Mouse (Mus musculus): ENCODE measurements around the gene Tmem222. TPM values are rescaled to one million over a fixed set of nuclear protein-coding genes. Genes with fewer than 3 reads are reported as not detected.

Tmem222 gene
- polyA plus RNA-seq, 1 experiment from 2014 or later = 31.7 TPM

- POLR2A ChIA-PET = no interaction called here
- DNase-seq (ENCODE audit: low read depth, low spot score) (no peak), ATAC-seq (no peak)
- no peaks in the 10 kb centered on the region for H3K27me3 ChIP-seq
- no peak for TF ChIP-seq CTCF (IDR thresholded peaks at IDR 0.05)
- in situ Hi-C loops (cut with MboI; ENCODE audit: low pct_unique_long_range_greater_than_20kb) = loop anchor here (5.0 kb wide), 2 partner anchors 67 to 292 kb away; no protein-coding TSS in a partner anchor
- CTCF ChIA-PET = interaction anchor here (0.8 to 1.9 kb wide), 4 partner anchors 12 to 152 kb away, joined by 3 to 5 read pairs (median 3); no protein-coding TSS in a partner anchor
Observed at GRCm38 (mm10) chr4:133299701-133300100, 22.1 kb upstream of the Tmem222 start.

DNA sequence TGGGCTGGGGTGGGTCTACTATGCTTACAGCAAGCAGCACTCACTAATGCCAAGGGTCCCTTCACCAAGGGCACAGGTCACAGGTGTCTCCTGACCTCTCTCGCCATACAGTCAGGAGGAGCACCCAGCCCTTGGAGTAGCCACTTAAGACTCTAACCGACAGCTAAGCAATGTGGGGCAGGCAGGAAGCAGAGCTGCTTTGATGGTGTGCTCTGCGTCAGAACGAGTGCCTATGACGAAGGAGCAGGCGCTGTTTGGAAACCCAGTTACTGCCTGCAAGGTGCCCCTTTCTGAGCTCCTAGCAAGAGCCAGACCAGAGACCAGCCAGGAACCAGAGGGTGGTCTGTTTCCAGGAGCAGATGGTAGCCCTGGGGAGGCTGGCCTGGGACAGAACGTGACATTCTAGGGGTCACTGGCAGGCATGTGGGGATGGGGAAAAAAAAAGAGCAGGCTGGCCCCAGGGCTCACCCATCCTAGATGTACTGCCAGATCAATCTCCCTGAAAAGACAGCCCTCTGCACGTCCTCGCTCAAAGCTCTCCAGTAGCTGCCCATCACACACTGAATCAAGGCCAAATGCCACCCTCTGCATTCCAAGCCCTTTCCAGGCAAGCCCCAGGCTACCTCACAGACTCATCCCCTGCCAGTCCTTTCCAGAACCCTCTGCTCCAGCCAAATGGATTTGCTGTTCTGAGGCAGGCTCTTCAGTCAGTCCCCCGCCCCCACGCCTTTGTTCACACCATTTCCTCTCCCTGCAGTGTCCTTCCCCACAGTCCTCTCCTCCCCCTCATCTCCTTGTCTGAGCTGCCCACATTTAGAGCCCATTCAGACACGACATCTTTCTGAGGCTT, 21.1 kb upstream of the Tmem222 start:
- DNase-seq (ENCODE audit: low read depth, low spot score) (no peak), ATAC-seq (no peak)
- TF ChIP-seq CTCF (IDR thresholded peaks at IDR 0.05) = no peak
- ChIA-PET POLR2A (interaction anchor here (0.9 kb wide), 1 partner anchor 205 kb away, joined by 3 read pairs; no protein-coding TSS in a partner anchor), CTCF (interaction anchor here (0.8 to 2.7 kb wide), 9 partner anchors 12 to 290 kb away, joined by 3 to 9 read pairs (median 4); no protein-coding TSS in a partner anchor)
- H3K27me3 ChIP-seq = no peaks in the 10 kb centered on the region
- in situ Hi-C loops (cut with MboI; ENCODE audit: low pct_unique_long_range_greater_than_20kb) = no loop called here

DNA sequence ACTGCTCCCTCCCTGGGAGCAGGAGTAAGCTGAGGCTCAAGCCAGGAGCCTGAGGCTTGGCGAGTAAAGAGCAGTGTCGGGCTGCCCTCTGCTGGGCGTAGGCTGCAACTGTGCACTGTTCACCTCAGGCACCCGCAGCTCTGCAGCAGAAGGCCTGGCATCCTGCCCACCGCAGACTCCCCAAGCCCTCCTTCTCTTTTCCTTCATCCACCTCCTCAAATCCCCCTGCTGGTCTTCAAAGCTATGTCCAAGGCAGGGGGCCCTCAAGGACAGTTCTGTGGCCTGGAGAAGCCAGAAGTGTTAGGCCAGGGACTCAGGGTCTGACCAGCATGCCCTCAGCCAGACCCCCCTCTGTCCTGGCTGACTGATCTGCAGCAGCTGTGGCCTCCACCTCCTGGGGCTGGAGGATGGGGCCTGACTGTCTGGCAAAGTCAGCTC, 20.2 kb upstream of the Tmem222 start:
- POLR2A ChIA-PET = interaction anchor here (0.9 kb wide), 1 partner anchor 204 kb away, joined by 3 read pairs; no protein-coding TSS in a partner anchor
- TF ChIP-seq CTCF (IDR thresholded peaks at IDR 0.05) = no peak
- DNase-seq (ENCODE audit: low read depth, low spot score) (no peak), ATAC-seq (peak; percentile 58)
- CTCF ChIA-PET = interaction anchor here (0.8 to 2.7 kb wide), 9 partner anchors 12 to 289 kb away, joined by 3 to 9 read pairs (median 4); no protein-coding TSS in a partner anchor
- in situ Hi-C loops (cut with MboI; ENCODE audit: low pct_unique_long_range_greater_than_20kb) = no loop called here
- H3K27me3 ChIP-seq = no peaks in the 10 kb centered on the region

DNA sequence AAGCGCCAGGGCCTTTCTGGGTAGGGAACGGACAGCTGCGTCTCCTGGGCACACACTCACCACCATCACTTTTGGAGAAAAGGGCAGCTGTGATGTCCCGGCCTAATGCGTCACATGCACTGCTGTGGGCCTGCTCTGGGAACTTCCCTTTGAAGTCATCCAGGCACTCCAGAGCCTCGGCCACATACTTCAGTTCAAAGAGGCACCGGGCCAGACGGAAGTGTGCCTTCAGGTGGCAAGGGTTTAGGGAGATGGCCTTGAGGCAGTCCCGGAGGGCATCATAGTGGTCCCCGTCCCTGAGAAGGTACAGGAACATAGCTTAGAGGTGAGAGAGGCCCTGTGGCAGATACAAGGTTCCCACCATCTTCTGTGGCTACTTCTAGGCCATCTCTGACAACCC, 19.8 kb upstream of the Tmem222 start:
- ChIA-PET CTCF (interaction anchor here (0.9 to 2.7 kb wide), 9 partner anchors 41 to 352 kb away, joined by 3 to 9 read pairs (median 3); no protein-coding TSS in a partner anchor), POLR2A (no interaction called here)

GRCm38 (mm10) chr4:133294084-133294483, 16.5 kb upstream of the Tmem222 start:
- H3K27me3 ChIP-seq = no peaks in the 10 kb centered on the region
- in situ Hi-C loops (cut with MboI; ENCODE audit: low pct_unique_long_range_greater_than_20kb) = no loop called here
- ChIA-PET POLR2A (no interaction called here), CTCF (interaction anchor here (1.5 kb wide), 1 partner anchor 11 kb away, joined by 4 read pairs; no protein-coding TSS in a partner anchor)
- DNase-seq (ENCODE audit: low read depth, low spot score) (no peak), ATAC-seq (no peak)
- no peak for TF ChIP-seq CTCF (IDR thresholded peaks at IDR 0.05)

More for the DNA sequence above, 19.8 kb upstream of the Tmem222 start:
- ATAC-seq (no peak), DNase-seq (ENCODE audit: low read depth, low spot score) (no peak)
- no peak for TF ChIP-seq CTCF (IDR thresholded peaks at IDR 0.05)
- no peaks in the 10 kb centered on the region for H3K27me3 ChIP-seq
- in situ Hi-C loops (cut with MboI; ENCODE audit: low pct_unique_long_range_greater_than_20kb) = no loop called here

- no peak for ATAC-seq
- ChIA-PET CTCF (interaction anchor here (1.5 to 2.8 kb wide), 2 partner anchors 9 to 10 kb away, joined by 4 to 8 read pairs; no protein-coding TSS in a partner anchor), POLR2A (no interaction called here)
- TF ChIP-seq CTCF (IDR thresholded peaks at IDR 0.05) = no peak
- H3K27me3 ChIP-seq = no peaks in the 10 kb centered on the region
- in situ Hi-C loops (cut with MboI; ENCODE audit: low pct_unique_long_range_greater_than_20kb) = no loop called here
- no peak for DNase-seq (ENCODE audit: low read depth, low spot score)
Observed at GRCm38 (mm10) chr4:133292901-133293843, 15.6 kb upstream of the Tmem222 start.

- DNase-seq (ENCODE audit: low read depth, low spot score) (no peak), ATAC-seq (no peak)
- TF ChIP-seq CTCF (IDR thresholded peaks at IDR 0.05) = no peak
- ChIA-PET CTCF (interaction anchor here (1.5 to 2.8 kb wide), 2 partner anchors 10 kb away, joined by 4 to 8 read pairs; no protein-coding TSS in a partner anchor), POLR2A (no interaction called here)
- in situ Hi-C loops (cut with MboI; ENCODE audit: low pct_unique_long_range_greater_than_20kb) = no loop called here
- H3K27me3 ChIP-seq = no peaks in the 10 kb centered on the region
Observed at GRCm38 (mm10) chr4:133292405-133292804, 14.8 kb upstream of the Tmem222 start.

DNA sequence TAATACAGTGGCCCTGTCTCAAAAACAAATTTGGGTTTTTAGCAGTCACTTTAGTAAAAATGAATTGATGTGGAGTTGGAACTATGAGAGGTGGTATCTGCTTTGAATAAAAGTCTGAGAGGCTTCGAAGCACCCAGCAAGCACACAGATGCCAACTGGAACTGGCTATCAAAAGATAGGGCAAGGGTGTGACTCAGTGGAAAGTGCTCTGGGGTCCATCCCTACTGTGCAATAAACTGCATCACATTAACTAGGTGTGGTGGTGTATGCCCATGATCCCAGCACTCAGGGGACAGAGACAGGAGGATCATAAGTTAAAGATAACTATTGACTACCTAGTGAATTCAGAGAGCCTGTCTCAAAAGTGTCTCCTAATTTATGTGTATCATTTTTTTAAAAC, 13.7 kb upstream of the Tmem222 start:
- DNase-seq (ENCODE audit: low read depth, low spot score) (no peak), ATAC-seq (no peak)
- POLR2A ChIA-PET = no interaction called here
- no peaks in the 10 kb centered on the region for H3K27me3 ChIP-seq
- in situ Hi-C loops (cut with MboI; ENCODE audit: low pct_unique_long_range_greater_than_20kb) = no loop called here
- CTCF ChIA-PET = interaction anchor here (2.8 kb wide), 1 partner anchor 11 kb away, joined by 8 read pairs; no protein-coding TSS in a partner anchor
- TF ChIP-seq CTCF (IDR thresholded peaks at IDR 0.05) = no peak

DNA sequence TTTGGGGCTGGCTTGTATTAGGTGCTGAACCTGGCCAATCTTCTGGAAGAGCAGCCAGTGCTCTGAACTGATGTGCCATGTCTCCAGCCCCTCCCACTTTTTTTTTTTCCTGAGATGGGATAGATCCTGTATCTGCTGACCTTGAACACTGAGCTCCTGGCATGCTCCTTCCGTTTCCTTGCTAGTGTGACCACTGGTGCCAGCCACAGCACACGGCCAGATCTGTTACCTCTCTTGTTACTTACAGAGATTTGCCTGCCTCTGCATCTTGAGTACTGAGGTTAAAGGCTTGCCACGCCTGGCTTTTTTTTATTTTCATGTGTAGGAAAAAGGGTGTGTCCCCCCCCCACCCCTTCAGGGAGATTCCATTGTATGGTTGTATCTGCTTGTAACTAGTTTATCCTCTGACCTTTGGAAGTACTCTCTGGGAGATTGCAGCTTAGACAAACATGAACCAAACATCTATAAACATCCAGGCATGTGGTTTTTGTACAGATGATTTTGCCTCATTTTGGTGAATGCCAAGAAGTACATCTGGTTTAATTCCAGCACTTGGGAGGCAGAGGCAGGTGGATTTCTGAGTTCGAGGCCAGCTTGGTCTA, 9.0 kb upstream of the Tmem222 start:
- POLR2A ChIA-PET = no interaction called here
- in situ Hi-C loops (cut with MboI; ENCODE audit: low pct_unique_long_range_greater_than_20kb) = no loop called here
- no peak for ATAC-seq
- CTCF ChIA-PET = interaction anchor here (1.2 kb wide), 1 partner anchor 12 kb away, joined by 4 read pairs; no protein-coding TSS in a partner anchor
- H3K27me3 ChIP-seq = no peaks in the 10 kb centered on the region
- no peak for TF ChIP-seq CTCF (IDR thresholded peaks at IDR 0.05)
- DNase-seq (ENCODE audit: low read depth, low spot score) = no peak

DNA sequence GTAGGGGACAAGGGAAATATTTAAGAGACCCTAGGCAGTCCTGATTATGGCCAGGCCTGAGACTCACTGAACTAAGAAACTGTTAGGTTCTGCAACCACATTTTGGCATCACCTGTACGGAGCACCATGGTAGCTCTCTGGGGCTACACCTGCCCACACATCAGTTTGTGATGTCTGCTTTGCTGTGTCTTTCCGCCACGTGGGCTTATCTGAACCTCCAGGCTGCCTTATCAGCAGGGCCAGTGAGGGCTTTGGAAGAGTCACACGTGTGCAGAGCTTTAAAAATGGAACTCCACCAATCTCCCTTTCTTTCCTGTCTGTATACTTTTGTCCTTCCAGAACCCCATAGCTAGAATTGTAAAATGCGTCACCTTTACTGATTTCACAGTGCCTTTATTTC, 8.4 kb upstream of the Tmem222 start:
- ChIA-PET POLR2A (no interaction called here), CTCF (interaction anchor here (1.2 kb wide), 1 partner anchor 12 kb away, joined by 4 read pairs; no protein-coding TSS in a partner anchor)
- no peak for ATAC-seq
- no peaks in the 10 kb centered on the region for H3K27me3 ChIP-seq
- no peak for TF ChIP-seq CTCF (IDR thresholded peaks at IDR 0.05)
- DNase-seq (ENCODE audit: low read depth, low spot score) = no peak
- in situ Hi-C loops (cut with MboI; ENCODE audit: low pct_unique_long_range_greater_than_20kb) = no loop called here

Measured in Patski (cell line).